Mouse (Mus musculus) thymus, adult 2 months (tissue): ENCODE results near the gene Gm3336. TPM values are rescaled to one million over a fixed set of nuclear protein-coding genes. Genes with fewer than 3 reads are reported as not detected.

ENCODE experiments used
- DNase-seq: peaks from one replicate; pipeline ENCODE4 v3.0.0; 2021
- H3K27ac ChIP-seq: fragments of 200-500 bp; 2 replicates; pipeline ENCODE4 v1.5.1; 2012; ENCODE audit warnings: low read length, control low read depth; ENCODE audit not compliant: control insufficient read depth, insufficient read depth
- H3K27me3 ChIP-seq: fragments of 200-500 bp; 2 replicates; pipeline ENCODE4 v1.6.1; 2012; ENCODE audit warnings: mild to moderate bottlenecking, low read length, moderate library complexity, mixed read lengths; ENCODE audit not compliant: control insufficient read depth, insufficient read depth
- H3K36me3 ChIP-seq: fragments of 200-500 bp; 2 replicates; pipeline ENCODE4 v1.6.1; 2012; ENCODE audit warnings: mild to moderate bottlenecking, low read length, moderate library complexity; ENCODE audit not compliant: control insufficient read depth, insufficient read depth
- H3K4me1 ChIP-seq: fragments of 200-500 bp; replicated peaks from 2 replicates; pipeline ENCODE4 v1.6.1; 2012; ENCODE audit warnings: low read length; ENCODE audit not compliant: control insufficient read depth, insufficient read depth
- H3K4me3 ChIP-seq: fragments of 200-500 bp; 2 replicates; pipeline ENCODE4 v1.5.1; 2012; ENCODE audit warnings: mild to moderate bottlenecking, low read length, control low read depth, moderate library complexity; ENCODE audit not compliant: control insufficient read depth, insufficient read depth
- CTCF ChIP-seq: fragments of 200-500 bp; IDR thresholded peaks from 2 replicates; pipeline ENCODE4 v1.5.1; 2012; ENCODE audit warnings: mild to moderate bottlenecking, control low read depth, low read length, moderate library complexity, borderline replicate concordance; ENCODE audit not compliant: control insufficient read depth, poor library complexity, insufficient read depth; ENCODE audit errors: extremely low read depth
- POLR2A ChIP-seq: fragments of 200-500 bp; IDR thresholded peaks from 2 replicates; pipeline ENCODE4 v1.6.1; 2012; ENCODE audit warnings: mild to moderate bottlenecking, low read length, control low read depth, moderate library complexity; ENCODE audit not compliant: control insufficient read depth, poor library complexity, insufficient read depth; ENCODE audit errors: extremely low read depth
- WGBS: fragments of 180-500 bp; shearing (Covaris S2); methylation state at CpG from one replicate; pipeline ENCODE4 v1.1.7; 2018; 5-methylcytosine and 5-hydroxymethylcytosine counted together
- polyA plus RNA-seq: library from polyadenylated mRNA; depleted of rRNA; stranded (reverse); fragments of >200 nt; gene quantifications from 2 replicates; pipeline ENCODE4 v1.2.3, GENCODE M21; 2012

Gm3336 gene
- polyA plus RNA-seq, 1 experiment = 0.50 TPM

DNA sequence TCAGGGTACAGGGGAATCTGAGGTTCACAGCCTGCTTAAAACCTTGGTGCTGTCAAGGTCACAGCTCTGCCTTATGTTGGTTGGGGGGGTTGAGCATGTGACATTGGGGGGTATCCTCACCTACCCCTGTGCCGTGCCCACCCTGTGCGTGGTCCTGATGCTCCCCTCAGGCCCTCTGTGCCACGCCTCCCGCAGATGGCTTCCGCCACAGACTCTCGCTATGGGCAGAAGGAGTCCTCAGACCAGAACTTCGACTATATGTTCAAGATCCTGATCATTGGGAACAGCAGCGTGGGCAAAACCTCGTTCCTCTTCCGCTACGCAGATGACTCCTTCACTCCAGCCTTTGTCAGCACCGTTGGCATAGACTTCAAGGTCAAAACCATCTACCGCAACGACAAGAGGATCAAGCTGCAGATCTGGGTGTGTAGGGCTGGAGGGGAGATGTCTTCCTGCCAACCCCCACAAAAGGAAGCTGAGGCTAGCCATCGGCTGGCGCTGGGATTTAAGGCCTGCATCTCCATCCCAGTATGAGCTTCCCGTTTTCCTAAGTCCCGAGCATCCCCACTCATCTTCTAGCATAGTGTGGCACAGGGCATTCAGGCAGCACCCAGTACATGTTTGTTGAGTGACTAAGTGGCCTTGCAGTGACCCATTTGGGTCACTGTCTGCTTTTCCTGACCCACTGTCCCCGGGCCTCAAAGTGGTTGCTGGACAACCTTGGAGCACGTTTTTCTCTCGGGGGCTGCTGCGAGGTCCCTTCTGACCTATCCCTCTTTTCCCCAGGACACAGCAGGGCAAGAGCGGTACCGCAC, 37.5 kb downstream of the Gm3336 start:
- no peaks in the 10 kb centered on the region for H3K36me3 ChIP-seq
- H3K4me3 ChIP-seq = no peak overlapping the region
- H3K27ac ChIP-seq = no peak overlapping the region
- DNase-seq = no peak
- TF ChIP-seq CTCF = no peak
- TF ChIP-seq POLR2A = no peak
- no peaks in the 10 kb centered on the region for H3K27me3 ChIP-seq
- WGBS = 81% methylated on average over 24 of the region's 24 CpGs
- peaks cover 36% of the 10 kb centered on the region for H3K4me1 ChIP-seq

- no peak overlapping the region for H3K4me3 ChIP-seq
- no peak for DNase-seq
- H3K36me3 ChIP-seq = no peaks in the 10 kb centered on the region
- 96% methylated on average over 6 of the region's 6 CpGs for WGBS
- H3K27me3 ChIP-seq = no peaks in the 10 kb centered on the region
- peaks cover 36% of the 10 kb centered on the region for H3K4me1 ChIP-seq
- no peak for TF ChIP-seq CTCF
- TF ChIP-seq POLR2A = no peak
- H3K27ac ChIP-seq = no peak overlapping the region
These were observed 38.2 kb downstream of the Gm3336 start for GRCm38 (mm10) chr8:70756476-70757040.

GRCm38 (mm10) chr8:70757523-70758307, 39.4 kb downstream of the Gm3336 start:
- WGBS = 92% methylated on average over 22 of the region's 22 CpGs
- no peaks in the 10 kb centered on the region for H3K36me3 ChIP-seq
- peaks cover 32% of the 10 kb centered on the region for H3K4me1 ChIP-seq
- DNase-seq = no peak
- no peak overlapping the region for H3K27ac ChIP-seq
- H3K4me3 ChIP-seq = no peak overlapping the region
- no peaks in the 10 kb centered on the region for H3K27me3 ChIP-seq
- no peak for TF ChIP-seq CTCF
- no peak for TF ChIP-seq POLR2A

DNA sequence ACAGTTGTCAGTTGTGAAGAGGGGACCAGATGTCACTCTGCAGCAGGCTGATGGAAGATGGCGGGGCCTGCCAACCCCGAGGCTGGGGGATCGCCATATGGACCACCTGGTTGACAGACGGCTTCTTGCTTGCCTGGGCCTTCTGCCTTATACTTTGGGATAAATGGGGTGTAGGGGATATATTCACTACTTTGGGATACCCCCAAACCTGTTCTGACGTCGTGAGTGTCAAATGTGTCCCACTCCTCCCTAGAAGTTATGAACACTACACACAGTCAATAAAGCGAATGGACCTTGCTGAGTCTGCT, 39.9 kb downstream of the Gm3336 start:
- Histone ChIP-seq H3K4me1 (peaks cover 26% of the 10 kb centered on the region), H3K27ac (no peak overlapping the region), H3K36me3 (no peaks in the 10 kb centered on the region), H3K4me3 (no peak overlapping the region), H3K27me3 (no peaks in the 10 kb centered on the region)
- DNase-seq = no peak
- TF ChIP-seq POLR2A = no peak
- TF ChIP-seq CTCF = no peak
- 96% methylated on average over 7 of the region's 7 CpGs for WGBS

GRCm38 (mm10) chr8:70758616-70759561, 40.5 kb downstream of the Gm3336 start:
- WGBS = 89% methylated on average over 19 of the region's 19 CpGs
- no peak for DNase-seq
- no peak overlapping the region for H3K27ac ChIP-seq
- H3K4me3 ChIP-seq = no peak overlapping the region
- TF ChIP-seq POLR2A (no peak), CTCF (no peak)
- H3K27me3 ChIP-seq = no peaks in the 10 kb centered on the region
- H3K4me1 ChIP-seq = peaks cover 23% of the 10 kb centered on the region
- no peaks in the 10 kb centered on the region for H3K36me3 ChIP-seq
